Mouse (Mus musculus): Measurements from ENCODE around the gene Map4k3. TPM values are rescaled to one million over a fixed set of nuclear protein-coding genes. Genes with fewer than 3 reads are reported as not detected.
"Not testable (repeated sequence)": the region's sequence is repeated elsewhere in the genome, so short reads cannot be mapped to it uniquely, and the experiment has no call there.

Map4k3 gene
- polyA plus RNA-seq (2015; fragmentation: Nextera tagmentation; extraction: Ambion mirVana), result 24.0 and 25.2 TPM in 2 replicates

DNA sequence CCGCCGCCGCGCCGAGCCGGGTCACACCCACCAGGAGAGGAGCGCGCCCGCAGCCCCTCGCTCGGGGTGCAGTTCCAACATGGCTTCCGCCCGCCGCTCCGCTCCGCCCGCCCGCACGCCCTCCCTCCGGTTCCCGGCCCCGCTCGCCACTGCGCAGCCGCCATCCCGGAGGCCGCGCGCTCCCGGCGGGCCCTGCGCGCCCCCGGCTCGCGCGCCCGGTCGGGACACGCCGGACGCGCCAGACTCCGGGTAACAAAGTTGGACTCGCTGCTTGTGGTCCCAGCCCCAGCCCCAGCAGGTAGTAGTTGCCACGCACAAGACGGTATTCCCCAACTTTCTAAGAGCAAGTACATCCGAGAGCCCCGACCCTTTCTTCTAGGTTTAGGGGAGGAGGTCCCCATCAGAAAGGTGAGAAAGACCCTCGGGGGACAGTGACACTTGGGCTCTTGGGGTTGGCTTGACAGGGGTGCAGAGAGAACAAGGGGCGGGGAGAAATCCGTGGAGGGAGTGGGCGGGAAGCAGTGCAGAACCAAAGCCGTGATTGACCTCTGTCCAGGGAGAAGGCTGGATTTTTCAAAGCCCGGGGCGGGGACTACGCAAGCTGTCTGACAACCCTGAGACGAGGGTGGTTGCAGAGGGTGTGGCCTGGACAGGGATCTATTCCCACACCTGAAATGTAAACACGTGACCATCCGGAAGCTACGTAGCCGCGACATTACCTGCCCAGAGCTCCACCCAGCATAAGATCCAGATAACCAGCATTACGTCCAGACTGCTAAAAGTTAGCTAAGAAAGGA is at the start of gene Map4k3:
Gene Map4k3, minus strand, starts transcription at position 424 of the 797 bp plus-strand sequence.
- no peaks in the 10 kb centered on the region; the same call in 1 of the 2 replicates for H3K36me3 ChIP-seq
- peak within 1 kb of the TSS; percentile 94 for H3K9ac ChIP-seq
- H3K27me3 ChIP-seq, result no peaks in the 10 kb centered on the region
- H3K9me3 ChIP-seq (replicated peaks), result no peaks in the 10 kb centered on the region
- H3K27ac ChIP-seq, result peak within 1 kb of the TSS; percentile 98
- peak within 1 kb of the TSS; percentile 77 for H3K4me2 ChIP-seq
- ATAC-seq (replicated peaks; ENCODE audit: low FRiP score), result peak; percentile 95
- peak within 1 kb of the TSS; percentile 89 for H3K4me3 ChIP-seq (replicated peaks)
- peaks cover 24% of the 10 kb centered on the region for H3K4me1 ChIP-seq
- under 1% methylated on average over 64 of the region's 64 CpGs for WGBS

DNA sequence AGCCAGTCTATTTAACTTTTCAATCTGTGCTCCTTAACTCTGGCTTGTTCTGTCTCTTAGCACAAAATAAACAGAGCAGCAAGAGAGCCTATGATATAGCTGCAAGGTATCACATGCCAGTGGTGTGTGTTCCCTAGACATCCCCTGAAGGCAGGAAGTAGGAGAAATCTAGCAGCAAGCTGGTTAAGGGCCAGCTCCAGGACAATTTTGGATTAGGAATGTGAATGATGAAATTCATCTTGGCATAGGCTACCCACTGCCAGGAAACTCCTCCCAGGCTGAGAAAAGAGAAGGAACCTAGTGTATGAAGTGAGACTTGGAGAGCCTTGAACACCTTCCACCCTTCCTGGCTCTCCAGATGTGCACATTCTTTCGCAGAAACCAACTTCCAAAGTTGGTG is 49.3 kb upstream of the Map4k3 start:
- 81% methylated on average over 1 of the region's 1 CpGs for WGBS
- Histone ChIP-seq H3K4me2 (no peak overlapping the region), H3K9me3 (replicated peaks) (no peaks in the 10 kb centered on the region), H3K9ac (no peak overlapping the region), H3K36me3 (no peaks in the 10 kb centered on the region), H3K27me3 (no peaks in the 10 kb centered on the region), H3K4me3 (replicated peaks) (no peak overlapping the region), H3K27ac (no peak overlapping the region), H3K4me1 (peaks cover 22% of the 10 kb centered on the region)
- no peak for ATAC-seq (replicated peaks; ENCODE audit: low FRiP score)

DNA sequence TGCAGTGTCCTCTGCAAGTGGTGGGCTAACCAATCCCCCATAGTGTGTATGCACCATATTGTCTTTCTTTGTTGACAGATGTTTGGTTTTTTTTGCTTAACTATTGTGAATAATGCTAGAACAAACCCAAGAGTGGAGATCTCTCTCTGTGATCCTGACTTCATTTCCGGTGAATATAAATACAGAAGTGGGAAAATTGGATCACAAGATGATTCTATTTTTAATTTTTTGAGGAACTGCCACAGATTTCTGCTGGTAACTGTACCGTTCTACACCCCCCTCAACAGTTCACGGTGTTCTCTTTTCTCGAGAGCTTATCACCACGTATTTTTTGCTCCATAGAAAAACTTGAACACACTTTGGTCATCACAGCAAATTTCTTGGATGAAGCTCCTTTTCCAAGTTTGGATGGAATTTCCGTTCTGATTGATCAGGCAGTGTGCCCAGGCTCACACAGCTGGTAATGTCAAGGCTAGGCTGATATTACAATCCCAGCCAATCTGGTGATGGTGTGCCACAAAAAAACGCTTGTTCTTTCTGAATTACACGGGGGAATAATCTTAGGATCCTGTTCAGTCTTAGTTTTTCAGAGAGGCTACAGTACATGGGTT is 47.0 kb upstream of the Map4k3 start:
- Histone ChIP-seq H3K36me3 (no peaks in the 10 kb centered on the region), H3K9ac (no peak overlapping the region), H3K4me1 (peaks cover 20% of the 10 kb centered on the region), H3K4me2 (no peak overlapping the region), H3K27ac (no peak overlapping the region), H3K9me3 (replicated peaks) (no peaks in the 10 kb centered on the region), H3K4me3 (replicated peaks) (no peak overlapping the region), H3K27me3 (no peaks in the 10 kb centered on the region)
- ATAC-seq (replicated peaks; ENCODE audit: low FRiP score), result no peak
- WGBS, result 85% methylated on average over 8 of the region's 8 CpGs

DNA sequence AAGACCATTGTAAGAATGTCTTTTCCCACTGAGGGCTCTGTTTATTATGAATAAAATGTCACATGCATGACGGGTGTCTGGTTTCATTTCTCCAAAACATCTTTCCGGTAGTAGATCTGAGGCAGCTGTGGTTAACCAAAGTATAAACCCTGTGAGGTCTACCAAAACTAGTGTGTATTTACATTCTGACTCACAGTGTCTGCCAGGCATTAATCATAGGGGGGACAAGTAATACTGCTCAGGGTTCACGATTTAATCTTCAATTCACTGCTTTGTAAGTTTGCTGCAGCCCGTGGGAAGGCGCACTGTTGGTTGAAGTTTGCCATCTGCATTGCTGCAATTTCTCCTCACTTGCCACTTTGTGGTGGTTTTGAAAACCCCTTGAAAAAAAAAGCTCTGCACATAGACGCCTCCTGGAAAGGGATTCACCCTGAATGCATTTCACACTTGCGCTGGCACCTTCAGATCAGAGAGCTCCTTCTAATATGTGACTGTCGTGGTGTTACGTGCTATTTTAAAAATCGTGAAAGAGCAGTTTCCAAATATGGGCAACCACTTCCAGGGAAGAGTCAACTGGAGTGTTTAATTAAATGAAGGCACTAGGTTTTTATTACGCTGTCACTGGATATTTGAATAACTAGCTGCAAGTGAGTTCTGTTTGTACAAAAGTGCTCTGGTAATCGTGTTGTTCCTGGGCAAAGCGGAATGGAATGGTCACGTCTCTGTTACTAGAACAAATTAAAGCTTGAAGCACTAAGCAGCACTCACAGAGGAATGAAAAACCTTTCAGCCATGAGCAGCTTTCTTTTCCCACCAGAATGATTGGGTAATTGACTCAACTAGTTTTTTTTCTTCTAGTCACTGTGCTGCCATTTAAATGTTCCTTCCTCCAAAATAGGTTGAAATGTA is 44.5 kb upstream of the Map4k3 start:
- Histone ChIP-seq H3K4me1 (peaks cover 14% of the 10 kb centered on the region), H3K9ac (no peak overlapping the region), H3K9me3 (replicated peaks) (no peaks in the 10 kb centered on the region), H3K4me3 (replicated peaks) (no peak overlapping the region), H3K36me3 (no peaks in the 10 kb centered on the region), H3K27ac (0 out of 2 replicates have a peak overlapping the region, but pooled peaks have one; percentile 30), H3K27me3 (no peaks in the 10 kb centered on the region), H3K4me2 (peak overlapping the region; percentile 26; the same call in 1 of the 2 replicates)
- no peak for ATAC-seq (replicated peaks; ENCODE audit: low FRiP score)
- 44% methylated on average over 14 of the region's 14 CpGs for WGBS

DNA sequence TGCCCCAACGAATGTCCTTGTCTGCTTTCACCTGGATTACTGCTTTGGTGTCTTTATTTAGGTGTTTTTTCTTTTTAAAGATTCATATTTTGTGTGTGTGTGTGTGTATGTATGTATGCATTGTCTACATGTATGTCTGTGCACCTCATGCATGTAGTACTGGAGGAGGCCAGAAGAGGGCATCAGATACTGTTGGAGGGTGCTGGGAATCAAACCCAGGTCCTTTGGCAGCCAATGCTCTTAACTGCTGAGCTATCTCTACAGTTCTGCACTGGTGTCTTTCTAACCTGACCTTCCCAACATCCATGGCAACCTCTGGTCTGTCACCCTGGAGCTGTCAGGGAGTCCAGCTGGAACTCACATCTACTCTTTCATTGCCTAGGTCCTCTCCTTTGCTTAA is 41.8 kb upstream of the Map4k3 start:
- no peak for ATAC-seq (replicated peaks; ENCODE audit: low FRiP score)
- Histone ChIP-seq H3K9me3 (replicated peaks) (no peaks in the 10 kb centered on the region), H3K27ac (no peak overlapping the region), H3K27me3 (no peaks in the 10 kb centered on the region), H3K36me3 (no peaks in the 10 kb centered on the region), H3K4me2 (no peak overlapping the region), H3K9ac (no peak overlapping the region), H3K4me1 (peaks cover 14% of the 10 kb centered on the region), H3K4me3 (replicated peaks) (no peak overlapping the region)
- WGBS, result 74% methylated on average over 1 of the region's 1 CpGs

DNA sequence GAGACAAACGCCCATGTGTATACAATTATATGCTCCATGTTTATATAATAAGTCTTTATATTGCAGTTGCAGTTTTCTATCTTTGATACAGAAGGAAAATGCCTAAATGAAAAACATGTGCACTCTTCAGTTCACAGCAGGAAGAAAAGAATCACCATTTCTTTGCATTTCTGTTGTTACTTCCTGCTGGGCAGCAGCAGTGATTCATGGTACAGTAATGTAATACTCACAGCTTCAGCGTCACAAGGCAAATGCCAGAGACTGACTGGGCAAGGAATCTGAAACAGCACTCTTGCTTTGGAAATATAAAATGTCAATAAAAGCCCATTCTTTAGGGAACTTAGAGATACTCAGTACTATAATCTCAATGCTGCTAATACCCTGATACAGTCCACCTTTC is 36.9 kb upstream of the Map4k3 start:
- no peaks in the 10 kb centered on the region for H3K9me3 ChIP-seq (replicated peaks)
- H3K4me1 ChIP-seq, result peaks cover 3% of the 10 kb centered on the region; the same call in 1 of the 2 replicates
- no peak overlapping the region for H3K9ac ChIP-seq
- H3K4me2 ChIP-seq, result no peak overlapping the region
- no peaks in the 10 kb centered on the region for H3K36me3 ChIP-seq
- H3K27ac ChIP-seq, result no peak overlapping the region
- WGBS, result 48% methylated on average over 2 of the region's 2 CpGs
- no peaks in the 10 kb centered on the region for H3K27me3 ChIP-seq
- ATAC-seq (replicated peaks; ENCODE audit: low FRiP score), result no peak
- no peak overlapping the region for H3K4me3 ChIP-seq (replicated peaks)

- ATAC-seq (replicated peaks; ENCODE audit: low FRiP score), result no peak
- no peak overlapping the region for H3K27ac ChIP-seq
- H3K9ac ChIP-seq, result no peak overlapping the region
- H3K4me2 ChIP-seq, result no peak overlapping the region
- no peak overlapping the region for H3K4me3 ChIP-seq (replicated peaks)
- H3K9me3 ChIP-seq (replicated peaks), result no peaks in the 10 kb centered on the region
- no peaks in the 10 kb centered on the region for H3K27me3 ChIP-seq
- 63% methylated on average over 11 of the region's 11 CpGs for WGBS
- peaks cover 3% of the 10 kb centered on the region; the same call in 1 of the 2 replicates for H3K4me1 ChIP-seq
- no peaks in the 10 kb centered on the region for H3K36me3 ChIP-seq
These were observed 34.9 kb upstream of the Map4k3 start for GRCm38 (mm10) chr17:80763065-80763681.

DNA sequence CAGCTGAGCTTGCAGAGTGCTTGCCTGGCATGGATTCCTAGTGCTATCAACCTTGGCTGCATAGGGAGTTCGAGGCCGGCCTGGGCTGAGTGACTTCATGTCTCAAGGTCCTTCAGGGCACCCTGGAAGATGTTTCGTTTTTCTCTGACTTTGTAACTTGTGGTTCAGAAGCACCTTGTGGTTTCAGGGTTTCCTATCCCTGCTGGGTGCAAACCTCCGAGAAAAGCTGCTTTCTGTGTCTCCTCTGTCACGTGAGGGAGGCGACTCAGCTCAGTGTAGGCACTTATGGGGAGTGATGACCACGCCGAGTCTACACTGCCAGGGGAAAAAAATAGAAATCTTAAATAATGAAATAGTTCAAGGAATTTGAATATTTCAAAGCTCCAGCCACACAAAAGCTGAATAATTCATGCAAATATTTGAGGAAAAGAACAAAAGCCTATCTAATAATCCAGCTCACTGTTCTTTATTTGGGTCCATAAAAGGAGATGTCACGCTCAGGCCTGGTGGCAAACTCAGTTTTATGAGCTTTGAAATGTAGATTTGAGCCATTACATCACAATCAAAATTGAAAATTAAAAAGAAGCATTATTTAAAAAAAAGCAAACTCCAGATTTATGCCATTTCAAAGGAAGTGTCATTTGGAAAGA is 34.2 kb upstream of the Map4k3 start:
- H3K27ac ChIP-seq, result no peak overlapping the region
- WGBS, result 85% methylated on average over 9 of the region's 9 CpGs

GRCm38 (mm10) chr17:80761191-80761590 is 32.9 kb upstream of the Map4k3 start:
- H3K27ac ChIP-seq; H3K9me3 ChIP-seq (replicated peaks); ATAC-seq (replicated peaks; ENCODE audit: low FRiP score); H3K27me3 ChIP-seq; H3K4me3 ChIP-seq (replicated peaks); H3K36me3 ChIP-seq; H3K4me2 ChIP-seq; H3K4me1 ChIP-seq; H3K9ac ChIP-seq: not testable (repeated sequence)
- WGBS, result 91% methylated on average over 7 of the region's 8 CpGs

More for the DNA sequence above, 34.2 kb upstream of the Map4k3 start:
- Histone ChIP-seq H3K9me3 (replicated peaks) (no peaks in the 10 kb centered on the region), H3K36me3 (no peaks in the 10 kb centered on the region), H3K4me1 (peaks cover 3% of the 10 kb centered on the region; the same call in 1 of the 2 replicates), H3K9ac (no peak overlapping the region), H3K4me3 (replicated peaks) (no peak overlapping the region), H3K27me3 (no peaks in the 10 kb centered on the region), H3K4me2 (no peak overlapping the region)
- no peak for ATAC-seq (replicated peaks; ENCODE audit: low FRiP score)

DNA sequence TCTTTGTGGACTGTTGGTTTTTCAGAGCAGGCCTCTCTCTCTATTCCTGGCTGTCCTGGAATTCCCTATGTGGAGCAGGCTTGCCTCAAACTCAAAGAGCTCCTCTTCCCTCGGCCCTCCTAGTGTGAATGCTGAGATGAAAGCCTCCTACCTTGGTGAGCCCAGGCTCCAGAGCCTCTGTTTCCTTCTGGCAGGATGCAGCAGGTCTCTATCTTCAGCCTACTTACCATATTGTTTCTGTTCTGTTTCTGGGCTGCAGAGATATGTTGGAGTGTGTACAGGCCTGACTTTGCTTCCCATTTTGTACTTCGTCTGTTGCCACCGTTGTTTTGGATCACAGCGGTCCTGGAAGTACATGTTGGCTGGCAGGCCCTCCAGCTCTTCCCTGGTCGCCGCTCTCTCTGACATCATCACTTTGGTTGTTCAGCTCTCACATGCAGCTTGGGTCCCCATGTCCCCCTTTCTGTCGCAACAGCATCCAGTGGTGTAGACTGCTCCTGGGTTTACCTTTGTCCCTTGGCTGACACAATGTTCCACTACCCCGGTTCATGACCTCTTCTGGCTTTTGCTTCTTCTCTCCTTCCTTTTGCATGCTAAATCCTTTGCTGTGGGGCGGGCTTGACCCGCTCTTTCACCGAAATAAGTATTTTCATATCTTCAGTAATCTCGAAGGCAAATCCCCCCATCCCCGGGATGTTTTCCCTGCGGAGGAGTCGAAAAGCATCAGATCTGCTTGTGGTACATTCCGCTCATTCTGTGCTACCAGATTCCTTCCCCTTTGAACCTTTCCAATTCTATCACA is 32.3 kb upstream of the Map4k3 start:
- H3K36me3 ChIP-seq, result no peaks in the 10 kb centered on the region
- H3K4me3 ChIP-seq (replicated peaks), result no peak overlapping the region
- 87% methylated on average over 16 of the region's 16 CpGs for WGBS
- no peaks in the 10 kb centered on the region for H3K27me3 ChIP-seq
- no peak for ATAC-seq (replicated peaks; ENCODE audit: low FRiP score)
- no peaks in the 10 kb centered on the region for H3K9me3 ChIP-seq (replicated peaks)
- peaks cover 9% of the 10 kb centered on the region for H3K4me1 ChIP-seq
- H3K9ac ChIP-seq, result no peak overlapping the region
- no peak overlapping the region for H3K4me2 ChIP-seq
- no peak overlapping the region for H3K27ac ChIP-seq

Data from kidney, embryonic 15.5 days (tissue).